Mouse (Mus musculus): ENCODE measurements around the gene Bspry.

Bspry gene

DNA sequence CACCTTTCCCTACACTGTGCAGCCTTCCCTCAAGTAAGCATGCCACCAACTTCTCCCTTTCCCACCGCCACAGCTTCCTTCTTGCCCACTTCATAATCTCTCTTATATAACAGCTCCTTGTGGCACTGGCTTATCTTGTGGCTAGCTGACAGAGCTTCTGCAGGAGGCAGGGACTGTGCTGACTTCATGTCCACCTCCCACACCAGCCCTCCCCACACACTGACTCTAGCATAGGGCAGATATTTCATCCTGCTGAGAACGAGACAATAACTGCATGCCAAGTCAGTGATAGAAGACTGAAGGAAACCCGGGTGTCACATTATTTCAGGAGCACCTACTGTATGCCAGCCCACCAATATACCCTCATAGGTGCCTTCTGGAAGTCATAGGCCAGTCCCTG is 35.6 kb downstream of the Bspry start:
- DNase-seq (ENCODE audit: low read depth, low spot score) = peak; percentile 82

DNA sequence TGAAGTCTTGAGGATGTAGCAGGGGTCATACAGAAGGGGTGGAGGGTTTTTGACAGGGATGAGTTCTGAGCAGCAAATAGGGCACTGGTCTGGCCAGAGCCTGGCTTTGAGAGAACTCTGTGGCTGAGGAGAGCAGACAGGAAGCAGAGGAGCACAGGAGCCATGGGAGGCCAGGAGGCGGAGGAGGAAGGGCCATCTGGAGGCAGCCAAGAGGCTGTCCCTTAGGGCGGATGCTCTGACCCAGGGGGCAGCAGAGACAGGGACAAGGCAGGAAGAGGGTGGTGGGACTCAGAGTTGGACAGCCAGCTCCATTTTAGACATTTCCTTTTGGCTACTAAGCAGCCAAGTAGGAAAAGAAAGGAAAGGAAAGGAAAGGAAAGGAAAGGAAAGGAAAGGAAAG is 36.2 kb downstream of the Bspry start:
- DNase-seq (ENCODE audit: low read depth, low spot score) = peak; percentile 90

DNA sequence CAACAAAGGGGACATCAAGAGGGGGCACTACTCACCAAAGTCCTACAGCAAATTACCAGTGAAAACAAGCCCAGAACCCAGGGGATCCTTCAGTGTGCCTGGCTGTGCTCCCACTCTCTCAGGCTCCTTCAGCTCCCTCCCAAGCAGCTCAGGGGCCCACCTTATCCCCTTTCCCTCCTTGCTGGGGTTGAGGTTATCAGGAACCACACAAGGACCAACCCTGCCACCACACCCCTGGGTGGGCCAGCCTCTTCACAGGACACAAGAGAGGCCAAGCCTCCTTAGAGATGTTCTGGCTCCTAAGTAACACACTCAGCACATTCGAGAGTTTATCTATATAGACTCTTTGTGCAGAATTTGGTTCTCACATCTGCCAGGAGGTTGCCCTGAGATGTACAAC is 36.7 kb downstream of the Bspry start:
- DNase-seq (ENCODE audit: low read depth, low spot score) = no peak

DNA sequence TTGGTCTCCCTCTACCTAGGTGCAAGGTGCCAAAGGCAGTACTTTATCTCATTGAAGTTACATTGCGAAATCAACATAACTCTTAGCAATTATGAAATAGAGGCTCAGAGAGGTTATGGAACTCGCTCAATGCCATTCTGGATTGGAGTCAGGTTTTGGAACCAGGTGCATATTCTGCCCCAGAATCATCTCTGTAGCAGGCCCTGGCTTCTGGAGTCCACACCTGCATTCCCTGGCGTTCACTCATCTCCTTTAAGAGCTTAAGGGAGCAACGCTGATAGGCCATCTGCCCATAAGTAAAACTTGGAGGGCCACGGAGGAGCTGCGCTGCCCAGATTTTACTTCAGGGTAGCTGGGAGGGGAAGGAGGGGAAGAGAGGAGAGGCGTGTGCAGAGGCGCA is 37.2 kb downstream of the Bspry start:
- DNase-seq (ENCODE audit: low read depth, low spot score) = no peak

DNA sequence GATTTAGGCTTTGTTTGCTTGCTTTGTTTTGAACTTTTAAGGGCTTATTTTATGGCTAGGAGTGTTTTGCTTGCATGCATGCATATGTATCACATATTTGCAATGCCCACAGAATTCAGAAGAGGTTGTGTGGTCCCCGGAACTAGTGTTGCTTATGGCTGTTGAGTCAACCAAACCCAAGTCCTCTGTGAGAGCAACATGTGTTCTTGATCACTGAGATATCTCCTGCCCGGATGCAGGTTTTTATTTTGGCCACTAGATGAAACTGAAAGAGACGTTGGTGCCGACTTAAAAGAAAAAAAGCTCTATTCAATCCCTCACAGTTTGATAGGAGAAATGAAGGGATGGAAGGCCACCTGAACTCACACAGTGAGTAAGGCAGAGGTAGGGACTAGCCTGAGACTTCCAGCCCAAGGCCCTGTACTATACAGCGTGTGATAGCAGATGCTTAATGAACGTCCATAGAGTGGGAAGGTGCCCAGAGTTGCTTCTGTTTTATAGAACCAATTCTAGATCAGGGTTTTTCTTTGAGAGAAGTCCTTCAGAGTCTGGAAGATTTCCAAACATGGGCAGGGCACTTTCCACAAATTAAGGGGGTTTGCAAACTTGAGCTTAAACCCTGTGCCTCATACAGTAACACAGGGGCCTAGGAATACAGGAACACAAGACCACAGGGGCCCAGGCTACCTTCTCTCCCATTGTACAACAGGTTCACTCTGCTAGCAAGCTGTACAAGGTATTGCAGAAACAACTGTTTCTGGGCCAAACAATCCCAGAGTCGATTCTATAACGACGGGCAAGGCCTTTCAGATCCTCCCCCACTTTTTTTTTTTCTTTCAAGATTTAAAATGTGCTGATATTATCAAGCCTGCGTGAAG is 37.9 kb downstream of the Bspry start:
- no peak for DNase-seq (ENCODE audit: low read depth, low spot score)

DNA sequence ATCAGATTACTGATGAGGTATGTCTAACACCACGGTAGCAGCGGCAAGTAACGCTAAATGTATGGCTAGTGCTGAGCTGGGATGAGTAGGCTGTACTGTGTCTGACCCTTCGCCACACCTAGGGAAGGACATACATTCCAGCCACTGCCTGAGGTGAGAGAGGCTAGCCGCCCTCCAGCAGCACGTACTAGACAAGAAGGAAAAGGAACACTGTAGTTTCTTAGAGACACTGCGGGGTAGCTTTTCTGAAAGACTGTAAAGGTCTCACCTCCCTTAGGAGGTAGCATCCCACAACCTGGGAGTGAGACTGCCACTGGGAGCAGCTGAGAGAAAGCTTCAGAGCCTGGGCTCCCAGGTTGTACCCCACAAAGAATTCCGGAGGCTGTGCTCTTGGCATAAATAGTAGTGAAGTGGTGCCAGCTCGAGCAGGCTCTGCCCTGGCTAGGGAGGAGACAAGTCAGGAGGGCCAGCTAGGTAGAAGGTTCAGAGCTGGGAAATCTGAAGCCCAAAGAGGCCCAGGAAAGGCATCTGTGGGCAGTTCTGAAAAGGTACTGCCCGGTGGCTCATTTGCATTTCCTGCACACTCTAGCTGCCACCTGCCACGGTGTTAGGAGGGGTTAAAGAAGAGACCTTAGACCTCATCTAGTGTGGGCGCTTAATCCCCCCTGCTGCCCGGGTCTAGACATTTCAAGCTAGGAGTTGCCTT is 38.7 kb downstream of the Bspry start:
- DNase-seq (ENCODE audit: low read depth, low spot score) = peak; percentile 95

DNA sequence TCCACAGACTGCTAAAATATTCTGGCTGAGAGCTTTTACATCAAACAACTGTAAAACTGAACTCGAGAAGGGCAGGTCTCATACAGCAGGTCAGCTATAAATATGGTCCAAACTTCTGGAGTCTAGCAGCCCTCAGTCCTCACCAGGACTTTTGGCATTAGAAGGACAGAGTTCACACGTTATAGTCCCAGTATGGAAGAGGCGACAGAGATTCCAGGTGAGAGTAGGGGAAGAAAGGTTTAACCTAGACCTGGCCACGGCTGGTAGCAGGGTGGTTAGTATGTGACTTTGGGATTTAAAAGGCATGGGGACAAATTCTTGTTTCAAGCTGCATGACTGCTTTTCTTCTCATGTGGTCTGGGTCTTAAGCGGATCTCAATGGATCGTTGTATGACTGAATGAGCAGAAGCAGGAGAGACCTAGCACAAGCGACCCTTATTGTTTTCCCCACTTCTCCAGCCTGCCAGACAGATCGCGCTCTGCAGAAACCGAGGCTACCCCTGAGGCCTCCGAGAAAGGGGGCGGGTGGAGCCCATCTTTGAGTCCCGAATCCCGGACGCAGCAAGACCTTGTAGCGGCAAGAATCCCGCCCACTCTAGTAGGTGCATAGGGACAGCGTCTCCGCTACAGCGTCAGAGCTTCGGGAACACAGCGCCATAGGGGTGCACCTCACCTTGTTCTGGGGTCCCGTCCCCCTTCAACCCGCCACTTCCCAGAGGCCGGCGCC is 39.4 kb downstream of the Bspry start:
- DNase-seq (ENCODE audit: low read depth, low spot score) = no peak

DNA sequence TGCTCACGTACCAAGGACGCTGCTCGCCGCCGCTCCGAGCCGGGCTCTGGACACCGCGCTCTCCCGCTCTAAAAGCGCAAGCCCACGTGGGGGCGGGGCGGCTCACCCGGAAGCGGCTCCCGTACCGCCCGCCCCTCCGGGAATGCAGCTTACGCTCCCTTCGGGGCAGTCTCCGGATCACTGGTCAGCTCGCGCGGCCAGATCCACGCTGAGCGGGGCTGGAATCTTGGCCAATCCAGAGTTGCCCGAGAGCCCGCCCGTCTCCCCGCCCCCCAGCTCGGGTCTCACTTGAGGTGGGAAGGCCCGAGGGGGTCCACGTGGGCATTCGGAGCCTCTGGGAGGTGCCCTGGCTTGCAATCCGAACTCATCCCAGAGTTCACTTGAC is 40.0 kb downstream of the Bspry start, which contains the start of gene Alad:
TSS of gene Alad (minus strand) at position 70 of the 385 bp plus-strand sequence.
- peak; percentile 96 for DNase-seq (ENCODE audit: low read depth, low spot score)

DNA sequence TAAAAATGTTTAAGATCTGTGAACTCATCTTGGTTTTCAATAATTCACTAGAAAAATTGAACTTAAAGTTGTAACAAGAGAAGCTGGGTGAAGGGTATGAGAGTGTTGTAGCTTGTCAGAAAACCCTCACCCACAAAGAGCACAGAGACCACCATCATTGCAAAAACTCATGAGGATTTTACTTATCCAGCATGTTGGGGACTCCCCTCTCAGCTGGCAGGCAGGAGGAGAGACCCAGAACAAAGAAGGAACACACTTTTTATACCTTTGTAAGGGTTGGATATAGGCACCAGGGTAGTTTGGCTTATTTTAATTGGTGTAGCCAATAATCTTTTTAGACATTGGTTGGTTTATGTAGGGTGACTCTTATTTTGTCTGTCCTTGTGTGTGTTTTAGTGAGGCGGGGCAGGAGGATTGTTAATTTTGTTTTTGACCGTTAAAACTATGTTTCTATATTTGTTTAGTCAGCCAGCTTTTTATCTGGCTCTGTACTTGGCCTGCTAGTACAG is 41.1 kb downstream of the Bspry start:
- DNase-seq (ENCODE audit: low read depth, low spot score) = no peak

DNA sequence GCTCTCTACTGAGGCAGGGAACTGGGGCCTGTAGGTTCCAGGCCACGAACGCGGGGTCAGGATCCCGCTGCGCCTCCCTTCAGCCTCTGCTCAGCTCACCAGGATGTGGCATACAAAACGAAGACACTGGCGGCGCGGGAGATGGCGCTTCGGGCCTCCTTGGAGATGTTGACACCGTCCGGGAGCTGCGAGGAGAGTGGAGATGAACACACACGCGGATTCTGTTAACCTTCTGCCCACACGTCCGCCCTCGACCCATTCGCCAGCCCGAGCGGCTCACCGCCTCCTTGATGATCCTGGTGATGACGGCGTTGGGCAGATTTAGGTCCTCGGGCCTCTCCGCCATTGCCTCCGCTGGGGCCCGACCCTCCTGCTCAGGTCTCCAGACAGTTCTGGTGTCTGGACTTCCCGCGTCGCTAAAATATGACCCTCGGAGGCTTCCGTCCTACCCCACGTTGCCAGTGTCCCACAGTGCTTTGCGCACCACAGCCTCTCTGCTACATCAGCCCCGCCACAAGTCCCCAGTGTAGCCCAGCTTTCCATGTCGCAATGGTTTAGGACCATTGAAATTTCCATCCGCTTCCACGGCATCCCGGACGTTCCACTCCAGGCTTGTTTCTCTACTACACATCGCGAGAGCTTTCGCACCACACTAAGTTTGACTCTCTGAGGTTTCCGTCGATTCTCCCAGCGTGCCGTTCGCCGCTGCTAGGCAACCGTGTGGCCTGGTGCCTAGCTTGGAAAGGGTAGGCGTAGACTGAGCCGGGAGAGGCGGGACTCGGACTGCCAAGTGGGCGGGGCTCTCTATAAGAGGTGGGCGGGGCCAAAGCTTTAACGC is 45.0 kb downstream of the Bspry start, which contains the start of the genes Pole3 and 4933430I17Rik:
TSS of gene Pole3 (minus strand) at position 418 of the 838 bp plus-strand sequence.
TSS of gene 4933430I17Rik (plus strand) at position 719 of the 838 bp plus-strand sequence.
- DNase-seq (ENCODE audit: low read depth, low spot score) = peak; percentile 98

DNA sequence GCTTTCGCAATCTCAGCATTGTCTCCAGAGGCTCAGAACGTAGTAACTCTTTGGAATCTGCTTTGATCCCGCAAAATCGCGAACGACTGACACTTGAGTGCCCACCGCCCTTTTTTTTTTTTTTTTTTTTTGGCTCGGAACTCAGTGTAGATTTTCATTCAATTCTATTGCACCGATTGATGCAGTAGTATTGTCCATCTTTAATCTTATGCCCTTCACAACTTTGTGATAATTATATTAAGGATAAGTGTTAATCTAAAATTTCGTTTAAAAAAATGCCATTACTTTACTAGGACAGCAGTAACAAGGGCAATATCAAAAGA is 45.6 kb downstream of the Bspry start:
- DNase-seq (ENCODE audit: low read depth, low spot score) = no peak

DNA sequence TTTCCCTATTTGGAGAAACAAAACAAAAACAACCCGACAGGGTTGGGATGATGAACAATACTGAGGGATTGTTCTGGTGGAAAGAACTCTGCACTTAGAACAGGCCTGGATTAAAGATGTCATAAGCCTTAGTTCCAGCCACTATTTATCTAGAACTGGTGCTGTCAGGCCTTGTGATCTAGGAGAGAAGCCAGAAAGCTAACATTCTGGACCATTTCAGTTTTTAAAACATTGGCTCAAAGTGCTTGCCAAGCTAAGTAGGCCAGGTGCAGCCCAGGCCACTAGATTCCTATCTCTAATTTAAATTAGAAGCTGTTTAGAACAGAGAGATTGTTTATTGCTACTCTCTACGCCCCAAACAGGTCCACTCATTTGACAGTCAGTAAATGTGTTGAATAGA is 46.4 kb downstream of the Bspry start:
- no peak for DNase-seq (ENCODE audit: low read depth, low spot score)

DNA sequence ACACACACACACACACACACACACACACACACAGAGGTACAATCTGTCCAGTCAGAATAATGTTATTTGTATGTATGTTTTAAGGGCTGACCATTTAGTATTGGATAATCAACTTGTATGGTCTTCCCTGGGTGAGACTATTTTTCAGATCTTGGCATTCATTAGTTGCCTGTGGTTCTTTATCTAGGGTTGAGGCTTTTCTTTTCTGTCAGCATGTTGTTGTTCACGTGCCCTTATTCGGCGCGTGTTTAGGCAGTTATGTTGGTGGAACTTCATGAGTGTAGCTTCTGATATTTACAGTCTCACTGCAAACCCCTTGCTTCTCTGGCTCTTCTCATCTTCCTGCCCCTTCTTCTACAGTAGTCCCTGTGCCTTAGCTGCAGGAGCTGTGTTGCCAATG is 47.8 kb downstream of the Bspry start:
- DNase-seq (ENCODE audit: low read depth, low spot score) = no peak

DNA sequence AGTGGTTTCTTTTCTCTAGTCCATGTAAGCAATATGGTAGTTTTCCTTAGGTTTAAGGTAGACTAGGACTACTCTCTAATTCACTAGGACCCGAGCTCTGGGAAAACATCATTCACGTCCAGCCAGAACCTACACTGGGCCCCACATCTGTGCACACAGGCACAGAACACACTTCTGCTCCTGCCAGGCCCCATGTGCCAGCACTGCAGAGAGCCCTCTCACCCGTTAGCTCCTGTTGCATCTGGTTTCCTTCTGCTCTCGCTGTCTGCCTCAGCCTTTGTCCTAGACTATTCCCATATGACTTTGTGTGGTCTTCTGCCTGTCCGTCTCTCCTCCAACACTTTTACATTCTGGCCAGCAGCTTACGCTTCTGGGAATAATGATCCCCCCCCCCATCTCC is 53.9 kb downstream of the Bspry start:
- no peak for DNase-seq (ENCODE audit: low read depth, low spot score)

DNA sequence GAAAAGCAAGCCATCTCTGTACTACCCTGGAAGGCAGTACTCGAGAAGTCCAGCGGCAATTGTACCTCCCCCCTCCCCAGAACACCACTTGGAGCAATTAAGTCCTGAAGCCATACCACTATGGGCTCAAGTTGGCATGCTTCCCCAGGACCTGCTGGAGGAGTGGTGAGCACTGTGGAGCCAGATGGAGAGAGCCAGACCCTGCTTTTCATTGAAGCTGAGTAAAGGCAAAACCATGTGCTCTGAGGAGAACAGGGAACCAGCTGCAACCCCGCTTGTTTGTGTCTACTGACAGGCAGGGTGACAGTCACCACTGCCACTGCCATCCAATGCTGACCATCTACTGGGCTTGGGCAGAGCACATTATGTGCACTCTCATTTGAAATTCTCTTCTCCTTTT is 61.9 kb downstream of the Bspry start:
- no peak for DNase-seq (ENCODE audit: low read depth, low spot score)

DNA sequence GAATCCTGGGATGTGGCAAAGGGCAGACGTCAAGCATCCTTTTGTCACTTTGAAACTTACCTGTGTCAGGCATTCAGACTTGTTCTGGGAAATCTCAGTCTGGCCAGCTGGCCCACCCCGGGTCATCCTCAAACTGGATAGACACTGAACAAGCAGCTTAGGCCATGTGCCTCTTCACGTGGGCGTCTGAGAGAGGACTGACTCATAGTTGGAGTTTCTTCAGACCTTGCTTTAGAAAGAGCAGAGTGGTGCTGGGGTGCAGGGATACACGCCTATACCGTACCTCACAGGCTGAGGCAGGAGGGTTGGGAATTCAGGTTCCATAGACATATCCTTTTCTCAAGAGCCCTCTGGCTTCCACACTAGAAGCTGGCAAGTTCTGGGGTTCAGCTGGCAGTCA is 63.9 kb downstream of the Bspry start:
- no peak for DNase-seq (ENCODE audit: low read depth, low spot score)

DNA sequence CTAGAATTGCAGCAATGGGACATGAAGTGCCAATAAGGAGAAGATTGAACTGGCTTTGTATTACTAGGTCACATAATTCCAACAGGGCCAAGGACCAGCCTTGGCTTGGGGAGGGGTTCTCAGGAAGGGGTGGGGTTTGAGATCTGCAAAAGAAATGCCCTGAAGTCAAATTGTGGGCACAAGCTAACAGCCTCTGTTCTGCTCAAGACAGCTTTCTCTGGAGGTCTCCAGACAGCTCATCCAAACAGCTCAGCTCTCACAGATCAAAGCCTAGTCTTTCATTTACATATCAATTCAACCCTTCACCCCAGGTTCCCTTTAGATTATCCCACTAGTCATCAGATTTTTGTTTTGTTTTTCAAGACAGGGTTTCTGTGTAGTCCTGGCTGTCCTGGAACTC is 64.9 kb downstream of the Bspry start:
- DNase-seq (ENCODE audit: low read depth, low spot score) = no peak

All from brain, adult 2 months (tissue).